Mouse (Mus musculus): ENCODE results near the gene Camk2b.
"Not testable (repeated sequence)": the region's sequence is repeated elsewhere in the genome, so short reads cannot be mapped to it uniquely, and the experiment has no call there.

Gene Camk2b

GRCm38 (mm10) chr11:6066176-6066575 is at the start of gene Camk2b:
Gene Camk2b, minus strand, starts transcription at chr11:6066362.
- no peak for DNase-seq (ENCODE audit: low spot score in 2 of 2)

DNA sequence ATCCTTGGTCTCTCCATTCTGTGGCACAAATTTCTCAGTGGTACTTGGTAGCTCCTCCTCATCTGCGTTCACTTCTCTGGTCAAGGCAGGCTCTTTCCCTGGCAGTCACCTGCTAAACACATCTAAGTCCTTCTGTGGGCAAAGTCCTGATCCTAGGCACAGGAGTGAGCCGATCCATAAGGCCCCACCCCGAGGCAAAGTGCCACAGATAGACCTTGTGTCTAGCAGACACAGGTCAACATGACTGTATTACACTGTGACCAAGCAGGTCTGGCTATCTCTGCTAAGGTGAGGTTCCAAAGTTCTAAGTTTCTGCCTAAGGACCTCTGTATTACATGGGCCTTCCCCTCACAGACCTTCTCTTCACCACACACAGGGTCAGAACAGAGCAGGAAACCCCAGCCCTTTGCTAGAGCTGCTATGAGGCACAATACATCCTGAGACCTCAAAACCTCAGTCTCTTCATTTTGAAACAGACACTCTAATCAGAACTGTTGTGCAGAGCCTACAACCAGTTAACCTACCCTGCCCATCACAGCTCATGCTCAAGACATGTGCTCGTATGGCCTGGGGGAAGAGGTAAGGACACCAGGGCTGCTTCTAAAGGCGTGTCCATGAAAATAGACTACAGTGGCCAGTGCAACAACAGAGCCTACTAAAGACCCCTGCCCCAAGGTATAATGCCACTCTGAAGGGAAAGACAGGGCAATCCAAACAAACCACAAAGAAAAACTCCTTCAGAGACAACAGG is 45.7 kb upstream of the Camk2b start:
- no peak for DNase-seq (ENCODE audit: low spot score in 2 of 2)

DNA sequence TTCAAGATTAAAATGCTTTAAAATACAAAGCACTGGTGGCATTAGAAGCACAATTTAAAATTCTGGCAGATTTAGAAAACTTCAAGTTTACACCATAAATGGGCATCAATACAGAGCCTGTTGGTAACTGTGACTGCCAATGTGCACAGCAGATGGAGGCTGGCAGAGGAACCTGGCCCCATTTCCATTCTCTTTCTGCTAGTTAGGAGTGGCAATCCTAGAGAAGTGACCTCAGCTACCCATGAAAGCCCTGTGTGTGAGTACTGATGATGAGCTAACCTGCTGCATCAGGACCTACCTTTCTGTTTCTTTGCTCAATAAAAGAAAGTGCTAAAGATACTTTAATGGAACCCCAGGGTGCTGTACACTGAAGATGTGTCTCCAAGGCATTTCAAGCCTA is 43.8 kb upstream of the Camk2b start:
- no peak for DNase-seq (ENCODE audit: low spot score in 2 of 2)

- DNase-seq (ENCODE audit: low spot score in 2 of 2), result no peak
These were observed 42.1 kb upstream of the Camk2b start for GRCm38 (mm10) chr11:6108296-6108695.

- no peak for DNase-seq (ENCODE audit: low spot score in 2 of 2)
These were observed 41.6 kb upstream of the Camk2b start for GRCm38 (mm10) chr11:6107722-6108121.

DNA sequence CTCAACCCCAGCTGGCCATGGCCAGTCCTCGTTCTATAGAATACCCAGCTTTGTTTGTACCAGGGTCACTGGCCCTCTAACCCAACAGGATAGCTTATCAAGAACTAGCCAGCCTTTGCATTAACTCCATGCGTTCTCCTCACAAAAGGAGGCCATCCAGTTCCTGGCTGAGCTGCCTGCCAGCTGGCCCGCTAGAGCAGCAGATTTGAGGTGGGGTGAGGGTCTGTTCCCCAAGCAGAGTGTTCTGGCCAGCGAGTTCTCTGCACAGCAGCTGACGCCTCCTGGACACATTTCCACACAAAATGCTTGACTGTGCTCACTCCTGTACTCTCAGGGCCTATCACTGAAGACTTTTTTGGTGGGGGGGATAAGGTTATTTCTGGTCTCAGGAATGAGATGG is 38.6 kb upstream of the Camk2b start:
- no peak for DNase-seq (ENCODE audit: low spot score in 2 of 2)

GRCm38 (mm10) chr11:6096637-6097036 is 30.5 kb upstream of the Camk2b start:
- DNase-seq (ENCODE audit: low spot score in 2 of 2), result not testable (repeated sequence)

DNA sequence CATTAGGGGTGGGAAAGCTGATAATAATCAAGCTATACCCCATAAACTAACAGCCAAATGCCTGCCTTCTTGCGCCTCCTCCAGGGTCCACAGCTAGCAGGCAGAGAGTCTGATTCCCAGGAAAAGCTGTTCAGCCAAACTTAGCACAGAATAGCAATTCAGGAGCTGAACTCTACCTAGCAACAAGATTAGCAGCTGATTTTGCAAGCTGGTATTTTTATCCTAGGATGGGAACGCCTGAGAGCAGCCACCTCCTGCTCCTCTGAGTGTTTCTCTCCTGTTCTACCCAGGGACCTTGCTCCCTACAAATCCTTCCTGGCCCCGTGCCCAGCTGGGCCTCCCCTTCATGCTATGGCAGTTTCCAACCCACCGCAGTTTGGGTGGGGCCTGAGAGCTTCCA is 20.8 kb upstream of the Camk2b start:
- no peak for DNase-seq (ENCODE audit: low spot score in 2 of 2)

DNA sequence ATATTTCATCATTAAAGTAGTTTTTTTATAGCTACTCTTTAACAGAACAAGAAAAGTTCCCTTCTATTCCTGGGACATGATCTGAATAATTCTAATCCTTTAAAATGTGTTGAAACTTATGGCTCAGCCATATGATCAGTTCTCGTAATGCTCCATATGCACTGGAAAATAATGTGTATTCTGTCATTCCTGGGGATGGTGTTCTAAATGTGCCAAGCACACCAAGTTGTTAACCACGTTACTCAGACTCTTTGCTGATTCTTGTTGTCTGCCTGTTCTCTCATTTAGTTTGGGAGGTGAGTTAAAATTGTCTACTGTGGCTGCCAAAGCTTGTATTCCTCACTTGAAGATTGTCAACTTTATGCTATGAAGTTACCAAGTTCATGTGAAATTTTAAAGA is 12.6 kb upstream of the Camk2b start:
- DNase-seq (ENCODE audit: low spot score in 2 of 2), result no peak

GRCm38 (mm10) chr11:6075618-6076066 is 9.5 kb upstream of the Camk2b start:
- no peak for DNase-seq (ENCODE audit: low spot score in 2 of 2)

DNA sequence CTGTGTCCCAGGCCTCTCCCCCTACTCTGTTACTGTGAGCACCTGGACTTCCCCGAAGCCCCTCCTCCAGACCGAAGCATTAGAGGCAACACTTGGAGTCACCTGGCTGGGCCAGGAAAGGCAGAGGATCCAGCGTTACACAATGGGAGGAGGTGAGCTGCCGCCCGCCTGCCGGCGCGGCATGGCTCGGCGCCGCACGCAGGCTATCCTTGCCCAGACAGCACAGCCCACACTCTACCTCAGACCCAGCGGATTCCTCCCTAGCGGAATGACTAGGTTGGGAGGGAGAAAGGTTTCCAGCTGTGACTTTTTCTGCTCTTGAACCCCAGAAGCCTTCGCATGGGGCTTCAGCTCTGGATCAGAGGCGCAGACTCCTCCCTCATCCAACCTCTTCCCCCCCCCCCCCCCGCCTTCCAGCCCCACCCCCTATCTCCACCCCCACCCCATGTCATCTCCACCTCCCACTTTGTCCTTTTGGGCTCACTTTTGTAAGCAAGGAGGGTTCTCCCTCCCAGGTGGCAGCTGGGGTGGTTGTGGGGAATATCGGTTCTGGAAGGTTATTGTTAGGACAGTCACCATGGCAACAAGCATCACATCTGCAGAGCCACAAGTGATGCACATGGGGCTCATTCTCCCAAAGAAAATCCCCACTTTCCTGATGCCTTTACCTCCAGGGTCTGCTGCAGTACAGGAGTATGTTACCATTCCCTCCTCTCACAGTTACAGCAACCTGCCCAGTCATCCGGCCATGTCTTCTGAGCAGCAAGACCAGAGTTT is 2.2 kb upstream of the Camk2b start:
- no peak for DNase-seq (ENCODE audit: low spot score in 2 of 2)

- no peak for DNase-seq (ENCODE audit: low spot score in 2 of 2)
These were observed 998 bp upstream of the Camk2b start for GRCm38 (mm10) chr11:6067160-6067559.

- DNase-seq (ENCODE audit: low spot score in 2 of 2), result peak in 1 of 2 experiments; percentile 37
These were observed 526 bp downstream of the Camk2b start for GRCm38 (mm10) chr11:6065551-6066121.

DNA sequence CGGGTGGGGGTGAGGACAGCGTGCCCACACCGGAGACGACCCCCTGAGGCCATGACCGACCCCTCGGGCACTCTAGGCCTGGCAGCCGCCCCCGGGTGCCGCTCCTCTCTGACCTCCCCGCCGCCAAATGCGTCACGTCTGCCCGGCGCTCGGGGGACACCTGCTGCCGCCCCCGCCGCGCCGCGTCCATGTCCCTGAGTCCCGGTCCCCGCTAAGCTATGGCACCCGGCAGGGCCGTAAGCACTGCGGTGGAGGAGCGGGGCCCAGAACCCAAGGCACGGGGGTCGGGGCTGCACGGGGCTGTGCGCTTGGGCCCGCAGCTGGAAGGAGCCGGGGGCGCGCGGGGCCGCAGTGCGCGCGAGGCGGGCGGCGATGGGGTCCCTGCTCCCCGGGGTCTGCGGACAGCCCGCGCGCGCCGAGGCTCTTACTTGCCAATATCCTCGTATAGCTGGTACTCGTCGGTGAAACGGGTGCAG is 1.1 kb downstream of the Camk2b start:
- DNase-seq (ENCODE audit: low spot score in 2 of 2), result no peak

DNA sequence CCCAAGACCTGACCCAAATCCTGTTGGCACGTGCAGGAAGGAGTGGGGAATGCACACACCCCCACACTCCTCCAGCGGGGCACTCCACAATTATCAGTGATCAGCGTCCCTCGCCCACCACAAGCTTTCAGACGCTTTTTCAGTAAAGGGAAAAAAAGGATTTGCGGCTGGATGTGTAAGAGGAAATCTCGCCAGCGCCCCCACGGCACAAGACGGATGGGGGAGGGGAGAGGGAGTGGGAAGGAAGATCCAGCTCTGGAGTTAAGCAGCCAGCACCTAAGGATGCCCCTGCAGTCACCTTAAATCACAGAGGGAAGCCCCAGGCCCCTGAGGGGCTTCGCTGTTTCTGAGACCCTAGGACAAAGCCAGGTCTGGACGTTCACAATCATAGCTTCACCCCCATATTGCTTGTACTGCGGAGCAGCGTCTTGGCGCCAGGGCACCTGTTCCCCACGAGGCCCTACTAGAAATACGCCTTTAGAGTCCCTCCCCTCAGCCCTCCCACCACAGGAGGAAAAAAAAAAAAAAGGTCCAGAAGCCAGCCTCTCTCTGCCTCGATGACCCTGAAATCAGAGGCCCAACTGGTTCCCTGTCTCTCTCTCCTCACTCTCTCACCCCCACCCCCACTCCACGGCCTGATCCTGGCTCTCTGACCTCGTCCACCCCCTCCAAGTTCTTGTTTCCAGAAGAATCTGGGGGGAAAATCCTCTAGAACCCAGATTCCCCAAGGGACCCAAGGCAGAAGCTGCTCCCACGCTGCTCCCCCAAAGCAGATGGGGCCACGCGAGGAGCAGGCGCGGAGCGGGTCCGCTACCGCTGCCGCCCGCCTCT is 1.7 kb downstream of the Camk2b start:
- DNase-seq (ENCODE audit: low spot score in 2 of 2), result peak in 1 of 2 experiments; percentile 48

DNA sequence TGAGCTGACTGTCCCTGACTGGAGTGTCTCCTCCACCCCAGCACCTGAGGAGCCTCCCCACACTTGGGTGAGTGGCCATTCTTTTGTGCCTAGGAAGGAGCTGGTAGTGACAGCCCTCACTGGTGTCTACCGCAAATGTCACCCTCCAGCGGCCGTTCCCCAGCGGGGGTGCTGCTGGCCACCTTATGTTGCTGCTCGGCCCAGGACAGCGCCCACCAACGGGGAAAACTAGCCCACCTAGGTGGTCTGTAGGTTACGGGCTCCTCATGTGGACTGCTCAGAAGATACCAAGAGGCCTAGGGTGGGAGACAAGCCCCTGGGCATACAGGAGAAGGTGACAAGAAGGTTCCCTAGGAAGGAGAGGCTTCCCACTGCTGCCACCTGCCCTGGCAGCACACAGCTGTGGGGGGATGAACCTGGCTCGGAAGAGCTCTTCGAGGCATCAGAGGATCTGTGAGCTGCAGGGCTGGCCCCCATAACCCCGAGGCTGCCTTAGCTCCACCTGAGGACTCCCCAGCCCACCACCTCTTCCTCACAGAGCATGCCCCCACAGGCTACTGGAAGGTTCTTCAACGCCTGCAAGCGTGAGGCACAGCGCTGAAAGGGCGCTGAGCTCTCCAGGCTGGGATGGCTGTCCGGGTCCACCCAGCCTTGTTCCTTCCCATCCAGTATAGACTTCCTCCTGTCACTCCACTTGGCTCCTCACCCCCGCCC is 2.5 kb downstream of the Camk2b start:
- DNase-seq (ENCODE audit: low spot score in 2 of 2), result no peak

DNA sequence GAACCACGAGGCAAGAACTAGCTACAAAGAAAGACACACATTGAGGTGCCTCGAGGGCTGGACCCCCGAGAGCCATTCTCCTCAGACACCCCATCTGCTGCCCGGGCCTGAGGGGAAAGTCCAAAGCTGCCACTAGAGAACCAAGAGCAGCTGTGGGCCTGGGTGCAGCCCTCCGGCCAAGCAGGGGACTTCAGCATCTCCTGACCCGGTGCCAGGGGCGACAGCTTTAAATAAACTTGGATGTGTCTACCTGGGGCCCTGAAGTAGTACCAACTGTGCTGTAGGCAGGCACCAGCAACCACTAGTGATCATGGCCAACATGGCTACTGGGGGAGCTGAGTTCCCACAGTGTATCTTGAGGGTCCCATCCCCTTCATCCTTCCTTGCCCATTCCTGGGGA is 3.1 kb downstream of the Camk2b start:
- no peak for DNase-seq (ENCODE audit: low spot score in 2 of 2)

DNA sequence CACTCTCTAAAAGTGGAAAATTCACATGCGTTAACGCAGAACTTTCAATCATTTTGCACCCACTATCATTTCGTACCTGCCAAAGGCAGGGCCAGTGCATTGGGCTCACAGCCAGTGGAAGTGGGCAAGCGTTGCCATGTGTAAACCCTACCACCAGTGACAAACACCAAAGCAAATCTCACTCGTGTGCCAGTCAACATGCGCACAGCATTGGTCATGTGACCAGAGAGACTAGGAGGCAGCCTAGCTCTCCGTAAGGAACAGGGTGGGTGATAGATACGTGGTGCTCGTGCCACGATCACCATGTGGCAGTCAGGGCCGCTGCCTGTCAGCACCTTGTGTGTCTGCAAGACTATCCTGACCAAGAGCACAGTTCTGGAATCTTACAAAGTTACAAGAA is 3.8 kb downstream of the Camk2b start:
- DNase-seq (ENCODE audit: low spot score in 2 of 2), result no peak

- DNase-seq (ENCODE audit: low spot score in 2 of 2), result no peak
These were observed 4.3 kb downstream of the Camk2b start for GRCm38 (mm10) chr11:6061891-6062290.

DNA sequence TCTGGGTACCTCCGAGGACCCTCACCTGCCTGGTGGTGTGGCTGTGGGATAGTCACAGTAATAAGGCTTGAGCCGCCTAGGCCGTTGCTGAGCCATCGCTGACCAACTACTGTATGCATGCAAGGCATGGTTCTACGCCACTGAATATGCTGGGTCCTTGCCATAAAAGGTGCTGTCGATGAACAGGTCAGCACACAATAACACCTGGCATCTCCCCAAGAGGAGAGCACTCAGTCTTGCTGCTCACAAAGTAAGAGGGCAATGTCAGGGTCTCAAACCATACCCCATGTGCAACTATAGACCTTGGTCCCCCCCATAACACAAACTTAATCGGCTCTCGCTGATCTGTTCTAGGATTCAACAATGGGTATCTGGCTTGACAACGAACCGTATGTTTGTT is 7.0 kb downstream of the Camk2b start:
- no peak for DNase-seq (ENCODE audit: low spot score in 2 of 2)

DNA sequence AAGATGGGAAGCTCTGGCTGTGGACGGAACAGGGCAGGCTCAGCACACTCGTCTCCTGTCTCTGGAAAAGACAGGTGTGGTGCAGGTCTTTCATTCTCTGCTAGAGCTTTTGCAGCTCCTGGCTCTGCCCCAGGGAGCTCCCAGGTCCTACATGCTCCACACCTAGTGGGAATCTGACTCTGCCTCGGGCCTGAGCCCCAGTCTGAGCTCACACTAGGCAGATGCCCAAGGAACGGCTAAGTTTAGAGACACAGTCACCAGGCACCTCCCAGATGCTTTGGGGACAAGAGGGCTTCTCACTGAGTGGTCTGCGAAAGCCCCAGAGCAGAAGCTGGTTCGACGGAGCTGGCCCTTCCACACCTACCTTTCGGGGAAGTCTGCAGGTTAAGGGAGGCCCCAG is 12.8 kb downstream of the Camk2b start:
- no peak for DNase-seq (ENCODE audit: low spot score in 2 of 2)
